Mouse (Mus musculus): ENCODE results near the gene Rab11fip4. TPM values are rescaled to one million over a fixed set of nuclear protein-coding genes. Genes with fewer than 3 reads are reported as not detected.

Rab11fip4 gene
- polyA plus RNA-seq, 1 experiment from 2014 or later: 9.1 TPM

DNA sequence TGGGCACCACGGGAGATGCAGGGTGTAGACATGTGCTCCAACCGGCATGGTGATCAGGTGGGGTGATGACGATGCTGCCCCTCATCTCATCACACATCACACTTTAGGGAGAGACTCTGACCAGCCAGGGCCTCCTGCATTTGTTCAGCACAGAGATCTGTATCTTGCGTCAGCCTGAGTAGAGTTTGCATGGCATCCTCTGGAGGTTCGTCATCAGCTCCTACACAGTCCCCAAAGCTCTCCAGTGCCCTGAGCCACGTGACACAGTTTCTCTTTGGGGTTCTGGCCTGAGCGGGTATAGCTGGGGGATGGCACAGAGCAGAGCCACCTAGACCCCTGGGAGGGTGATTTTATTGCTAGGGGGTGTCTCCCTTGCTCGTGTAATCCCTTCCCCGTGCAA lies 86.4 kb downstream of the Rab11fip4 start:
- Histone ChIP-seq H3K27me3 (ENCODE audit: insufficient read depth, low read length) (no peaks in the 10 kb centered on the region), H3K9ac (ENCODE audit: low read depth, low read length) (no peak overlapping the region), H3K4me1 (replicated peaks; ENCODE audit: insufficient read depth, low read length) (peaks cover 16% of the 10 kb centered on the region; the same call in 1 of the 2 replicates), H3K36me3 (ENCODE audit: insufficient read depth, low read length) (no peaks in the 10 kb centered on the region), H3K4me3 (replicated peaks; ENCODE audit: low read depth, low read length) (no peak overlapping the region), H3K4me2 (ENCODE audit: low read length) (no peak overlapping the region), H3K27ac (no peak overlapping the region), H3K9me3 (replicated peaks; ENCODE audit: low read length) (no peaks in the 10 kb centered on the region)
- 76% methylated on average over 9 of the region's 9 CpGs for WGBS
- TF ChIP-seq CTCF (IDR thresholded peaks at IDR 0.05; ENCODE audit: low read depth): no peak
- ATAC-seq (replicated peaks; ENCODE audit: low FRiP score, low read depth): no peak
- no peak for DNase-seq (ENCODE audit: low spot score)

DNA sequence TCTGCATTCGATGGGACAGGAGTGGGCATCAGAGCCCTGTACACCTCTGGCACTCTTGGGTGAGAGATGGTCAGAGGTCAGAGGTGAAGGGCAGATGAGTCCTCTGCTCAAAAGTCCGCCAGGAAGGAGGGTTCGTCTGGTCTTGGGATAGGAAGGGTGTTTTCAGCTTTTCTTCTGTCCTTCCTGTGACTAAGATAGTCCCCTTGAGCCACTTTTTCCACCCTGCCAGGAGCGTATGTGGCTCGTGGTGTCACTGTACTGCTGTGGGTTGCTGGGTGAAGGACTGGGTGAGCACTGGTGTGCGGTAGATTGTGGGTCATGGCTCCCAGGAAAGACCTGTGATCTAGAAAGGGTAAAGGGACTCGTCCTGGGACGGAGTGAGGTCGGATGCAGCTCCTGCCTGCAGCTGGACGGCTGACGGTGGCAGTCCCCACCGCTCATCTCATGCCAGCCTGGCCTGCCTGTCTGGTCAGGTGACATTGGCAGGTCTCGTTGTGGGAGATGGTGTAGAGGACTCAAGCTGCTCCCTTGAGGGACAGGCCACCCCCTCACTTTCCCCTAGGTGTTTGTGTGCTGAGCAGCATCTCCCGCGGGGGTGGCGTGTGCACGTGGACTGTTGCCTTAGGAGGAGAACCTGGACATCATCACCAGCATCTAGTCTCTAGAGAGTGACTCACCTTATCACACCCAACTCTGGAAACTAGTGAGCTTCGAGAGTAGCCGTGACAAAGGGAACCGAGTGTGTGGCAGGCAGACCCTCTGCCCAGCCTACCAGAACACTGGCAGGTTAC lies 87.5 kb downstream of the Rab11fip4 start:
- no peaks in the 10 kb centered on the region for H3K36me3 ChIP-seq (ENCODE audit: insufficient read depth, low read length)
- no peak overlapping the region for H3K4me3 ChIP-seq (replicated peaks; ENCODE audit: low read depth, low read length)
- no peak overlapping the region for H3K4me2 ChIP-seq (ENCODE audit: low read length)
- no peaks in the 10 kb centered on the region for H3K9me3 ChIP-seq (replicated peaks; ENCODE audit: low read length)
- TF ChIP-seq CTCF (IDR thresholded peaks at IDR 0.05; ENCODE audit: low read depth): no peak
- no peak for DNase-seq (ENCODE audit: low spot score)
- no peak for ATAC-seq (replicated peaks; ENCODE audit: low FRiP score, low read depth)
- peaks cover 16% of the 10 kb centered on the region; the same call in 1 of the 2 replicates for H3K4me1 ChIP-seq (replicated peaks; ENCODE audit: insufficient read depth, low read length)
- H3K27ac ChIP-seq: no peak overlapping the region
- H3K9ac ChIP-seq (ENCODE audit: low read depth, low read length): no peak overlapping the region
- no peaks in the 10 kb centered on the region for H3K27me3 ChIP-seq (ENCODE audit: insufficient read depth, low read length)
- WGBS: 78% methylated on average over 20 of the region's 20 CpGs

DNA sequence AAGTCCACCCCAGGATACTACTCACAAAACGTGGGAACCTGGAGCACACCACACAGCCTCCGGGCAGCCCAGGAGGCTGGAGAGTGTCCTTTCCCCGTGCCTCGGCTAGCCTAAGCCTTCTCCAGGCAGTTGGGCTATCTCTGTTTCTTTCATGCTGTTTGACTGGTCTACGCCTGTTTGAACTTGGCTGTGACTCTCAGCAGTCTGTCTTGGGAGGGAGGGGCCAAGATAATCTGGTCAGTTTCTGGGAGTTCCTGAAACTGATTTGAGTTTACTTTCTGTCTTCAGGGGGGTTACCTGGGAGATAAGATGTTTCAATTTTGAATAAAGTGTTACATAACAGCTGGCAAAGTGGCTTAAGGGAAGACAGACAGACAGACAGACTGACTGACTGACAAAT lies 88.9 kb downstream of the Rab11fip4 start:
- no peaks in the 10 kb centered on the region for H3K9me3 ChIP-seq (replicated peaks; ENCODE audit: low read length)
- 86% methylated on average over 5 of the region's 5 CpGs for WGBS
- no peaks in the 10 kb centered on the region for H3K36me3 ChIP-seq (ENCODE audit: insufficient read depth, low read length)

DNA sequence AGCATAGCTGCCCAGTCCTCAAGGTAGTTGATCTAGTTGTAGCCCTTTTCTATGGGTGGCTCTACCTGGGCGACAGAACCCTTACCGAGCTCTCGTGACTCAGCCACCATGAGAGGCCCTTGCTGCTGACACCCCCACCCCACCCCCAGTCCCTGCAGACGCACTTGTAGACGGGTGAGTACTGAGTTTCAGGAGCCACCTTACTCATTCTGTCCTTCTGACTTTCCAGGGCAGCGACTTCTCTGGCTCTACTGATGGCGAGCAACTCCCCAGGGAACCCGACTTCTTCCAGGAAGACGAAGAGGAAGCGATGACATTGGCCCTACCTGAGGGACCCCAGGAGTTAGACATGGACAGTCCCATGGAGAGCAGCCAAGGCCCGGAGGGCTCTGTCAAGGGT lies 89.5 kb downstream of the Rab11fip4 start:
- TF ChIP-seq CTCF (IDR thresholded peaks at IDR 0.05; ENCODE audit: low read depth): no peak
- ATAC-seq (replicated peaks; ENCODE audit: low FRiP score, low read depth) (no peak), DNase-seq (ENCODE audit: low spot score) (no peak)
- Histone ChIP-seq H3K4me3 (replicated peaks; ENCODE audit: low read depth, low read length) (no peak overlapping the region), H3K4me2 (ENCODE audit: low read length) (no peak overlapping the region), H3K27ac (no peak overlapping the region), H3K27me3 (ENCODE audit: insufficient read depth, low read length) (no peaks in the 10 kb centered on the region), H3K4me1 (replicated peaks; ENCODE audit: insufficient read depth, low read length) (0 out of 2 replicates have a peak, but pooled peaks cover 6% of the 10 kb centered on the region), H3K36me3 (ENCODE audit: insufficient read depth, low read length) (no peaks in the 10 kb centered on the region), H3K9ac (ENCODE audit: low read depth, low read length) (no peak overlapping the region), H3K9me3 (replicated peaks; ENCODE audit: low read length) (no peaks in the 10 kb centered on the region)
- 86% methylated on average over 11 of the region's 11 CpGs for WGBS

More for the DNA sequence above, 88.9 kb downstream of the Rab11fip4 start:
- Histone ChIP-seq H3K4me3 (replicated peaks; ENCODE audit: low read depth, low read length) (no peak overlapping the region), H3K4me1 (replicated peaks; ENCODE audit: insufficient read depth, low read length) (peaks cover 13% of the 10 kb centered on the region; the same call in 1 of the 2 replicates), H3K27ac (no peak overlapping the region), H3K4me2 (ENCODE audit: low read length) (no peak overlapping the region), H3K9ac (ENCODE audit: low read depth, low read length) (no peak overlapping the region), H3K27me3 (ENCODE audit: insufficient read depth, low read length) (no peaks in the 10 kb centered on the region)
- ATAC-seq (replicated peaks; ENCODE audit: low FRiP score, low read depth) (no peak), DNase-seq (ENCODE audit: low spot score) (no peak)
- no peak for TF ChIP-seq CTCF (IDR thresholded peaks at IDR 0.05; ENCODE audit: low read depth)

DNA sequence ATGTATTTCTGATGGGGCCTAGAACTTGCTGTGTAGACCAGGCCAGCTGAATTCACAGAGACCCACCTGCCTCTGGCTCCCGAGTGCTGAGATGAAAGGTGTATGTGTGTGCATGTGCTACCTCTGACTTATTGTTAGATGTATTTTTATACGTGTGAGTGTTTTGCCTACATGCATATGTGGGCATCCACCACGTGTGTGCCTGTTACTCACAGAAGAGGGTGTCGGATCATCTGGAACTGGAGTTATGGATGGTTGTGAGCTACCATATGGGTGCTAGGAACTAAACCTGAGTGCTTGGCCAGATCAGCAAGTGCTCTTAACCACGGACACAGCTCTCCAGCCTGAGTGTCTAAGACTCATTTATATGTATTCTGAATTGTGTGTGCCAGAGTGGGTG lies 90.2 kb downstream of the Rab11fip4 start:
- Histone ChIP-seq H3K4me3 (replicated peaks; ENCODE audit: low read depth, low read length) (no peak overlapping the region), H3K4me1 (replicated peaks; ENCODE audit: insufficient read depth, low read length) (0 out of 2 replicates have a peak, but pooled peaks cover under 1% of the 10 kb centered on the region), H3K9me3 (replicated peaks; ENCODE audit: low read length) (no peaks in the 10 kb centered on the region), H3K9ac (ENCODE audit: low read depth, low read length) (no peak overlapping the region), H3K36me3 (ENCODE audit: insufficient read depth, low read length) (no peaks in the 10 kb centered on the region), H3K4me2 (ENCODE audit: low read length) (no peak overlapping the region), H3K27ac (no peak overlapping the region), H3K27me3 (ENCODE audit: insufficient read depth, low read length) (no peaks in the 10 kb centered on the region)
- 84% methylated on average over 5 of the region's 5 CpGs for WGBS
- TF ChIP-seq CTCF (IDR thresholded peaks at IDR 0.05; ENCODE audit: low read depth): no peak
- ATAC-seq (replicated peaks; ENCODE audit: low FRiP score, low read depth) (no peak), DNase-seq (ENCODE audit: low spot score) (no peak)

DNA sequence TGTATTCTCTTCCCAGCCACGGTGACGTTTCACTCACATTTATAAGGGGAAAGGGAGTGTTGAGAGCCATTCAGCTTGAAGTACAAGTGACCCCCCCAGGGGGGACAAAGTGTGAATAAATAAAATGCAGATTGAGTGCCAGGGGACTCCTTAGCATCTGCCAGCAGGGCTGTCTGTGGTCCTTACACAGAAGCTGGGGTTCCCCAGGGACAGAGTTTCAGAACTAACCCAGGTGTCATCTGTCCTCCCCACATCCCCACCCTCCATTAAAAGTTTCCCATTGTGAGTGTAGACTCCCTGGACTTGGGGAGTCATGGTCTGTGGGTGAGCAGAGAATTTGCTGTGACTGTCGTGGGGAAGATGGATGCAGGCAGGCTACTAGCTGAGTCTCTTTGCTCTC lies 90.8 kb downstream of the Rab11fip4 start:
- no peak for TF ChIP-seq CTCF (IDR thresholded peaks at IDR 0.05; ENCODE audit: low read depth)
- Histone ChIP-seq H3K4me1 (replicated peaks; ENCODE audit: insufficient read depth, low read length) (no peaks in the 10 kb centered on the region), H3K4me2 (ENCODE audit: low read length) (no peak overlapping the region), H3K9me3 (replicated peaks; ENCODE audit: low read length) (no peaks in the 10 kb centered on the region), H3K27ac (no peak overlapping the region), H3K27me3 (ENCODE audit: insufficient read depth, low read length) (no peaks in the 10 kb centered on the region), H3K4me3 (replicated peaks; ENCODE audit: low read depth, low read length) (no peak overlapping the region), H3K36me3 (ENCODE audit: insufficient read depth, low read length) (no peaks in the 10 kb centered on the region), H3K9ac (ENCODE audit: low read depth, low read length) (no peak overlapping the region)
- DNase-seq (ENCODE audit: low spot score) (no peak), ATAC-seq (replicated peaks; ENCODE audit: low FRiP score, low read depth) (no peak)
- WGBS: 53% methylated on average over 3 of the region's 3 CpGs

All from kidney, postnatal 0 days (tissue).